Mouse (Mus musculus) CH12.LX (cell line): Measurements from ENCODE around the gene Lpar3.

Source experiments
- CHD2 ChIP-seq: IDR thresholded peaks from 2 replicates; pipeline ENCODE4 v1.6.1; 2011; ENCODE audit warnings: low read length, improper control_type of control experiment
- CTCF ChIP-seq, 2 experiments: IDR thresholded peaks in 1 of 2; conservative IDR thresholded peaks in 1 of 2; 2 replicates each; pipeline ENCODE4 v1.5.1; 2011 to 2012; ENCODE audit warnings: low read depth in 2 of 2, low read length in 2 of 2, improper control_type of control experiment in 1 of 2, inconsistent platforms in 1 of 2, mild to moderate bottlenecking in 1 of 2, moderate library complexity in 1 of 2
- MAX ChIP-seq: IDR thresholded peaks from 2 replicates; pipeline ENCODE4 v1.6.1; 2011; ENCODE audit warnings: low read length, improper control_type of control experiment
- POLR2A ChIP-seq: IDR thresholded peaks from 2 replicates; pipeline ENCODE4 v1.6.1; 2011; ENCODE audit warnings: low read depth, mild to moderate bottlenecking, improper control_type of control experiment, low read length
- POLR2AphosphoS2 ChIP-seq: IDR thresholded peaks from 2 replicates; pipeline ENCODE4 v1.6.1; 2011; ENCODE audit warnings: low read depth, low read length, improper control_type of control experiment

- no peak for TF ChIP-seq CHD2
- TF ChIP-seq MAX = no peak
- TF ChIP-seq POLR2A = no peak
- no peak for TF ChIP-seq POLR2AphosphoS2
- no peak for TF ChIP-seq CTCF (conservative IDR thresholded peaks at IDR 0.05 in 1 of 2, IDR thresholded peaks at IDR 0.05 in 1 of 2; ENCODE audit: low read depth in 2 of 2, low read length in 2 of 2)
Observed at GRCm38 (mm10) chr3:146311121-146311538, 90.4 kb downstream of the Lpar3 start.
